Mouse (Mus musculus): Measurements from ENCODE around the gene Cds1. TPM values are rescaled to one million over a fixed set of nuclear protein-coding genes. Genes with fewer than 3 reads are reported as not detected.

Gene Cds1
- total RNA-seq, 2 experiments from 2014 or later, result 1.4 to 1.5 TPM

DNA sequence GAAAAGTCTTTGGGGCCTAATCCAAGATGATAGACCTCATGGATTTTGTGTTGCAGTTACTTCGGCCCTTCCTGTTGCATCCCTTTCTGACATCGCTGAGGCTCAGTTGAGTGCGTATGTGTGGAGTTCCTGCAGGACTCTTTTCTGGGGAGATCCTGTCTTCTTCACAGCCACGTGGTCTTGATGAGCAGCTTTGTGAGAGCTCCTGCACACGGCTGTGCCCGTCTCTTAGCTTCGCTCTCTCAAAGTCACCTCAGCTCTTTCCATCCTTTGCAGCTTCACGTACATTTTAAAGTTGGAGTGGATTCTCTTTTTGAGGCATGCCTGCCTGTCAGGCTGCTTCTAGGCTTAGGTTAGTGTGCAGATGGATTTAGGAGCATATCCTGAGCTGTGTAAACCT, 11.6 kb downstream of the Cds1 start:
- no peak for DNase-seq

DNA sequence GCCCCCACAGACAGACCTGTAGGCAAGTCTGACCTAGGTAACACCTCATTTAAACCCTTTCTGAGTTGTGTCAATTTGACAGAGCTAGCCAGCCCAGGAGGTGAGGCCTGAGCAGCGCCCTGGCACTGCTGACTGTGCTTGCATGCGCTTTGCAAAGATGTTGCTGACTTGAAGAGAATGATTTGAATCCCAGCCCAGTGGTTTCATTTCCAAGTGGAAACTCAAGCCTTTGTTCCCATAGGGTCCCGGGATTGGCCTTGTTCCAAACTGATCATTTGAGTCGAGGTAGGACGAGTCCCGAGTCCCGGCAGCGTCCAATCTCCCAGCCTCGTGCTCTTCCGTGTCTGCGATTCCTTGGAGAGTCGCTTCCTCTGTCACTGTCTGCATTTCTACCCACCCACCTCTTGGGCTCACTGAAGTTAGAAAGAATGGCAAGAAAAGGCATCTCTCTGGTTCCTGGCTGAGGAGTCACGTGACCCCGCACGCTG, 14.5 kb downstream of the Cds1 start:
- no peak for DNase-seq

DNA sequence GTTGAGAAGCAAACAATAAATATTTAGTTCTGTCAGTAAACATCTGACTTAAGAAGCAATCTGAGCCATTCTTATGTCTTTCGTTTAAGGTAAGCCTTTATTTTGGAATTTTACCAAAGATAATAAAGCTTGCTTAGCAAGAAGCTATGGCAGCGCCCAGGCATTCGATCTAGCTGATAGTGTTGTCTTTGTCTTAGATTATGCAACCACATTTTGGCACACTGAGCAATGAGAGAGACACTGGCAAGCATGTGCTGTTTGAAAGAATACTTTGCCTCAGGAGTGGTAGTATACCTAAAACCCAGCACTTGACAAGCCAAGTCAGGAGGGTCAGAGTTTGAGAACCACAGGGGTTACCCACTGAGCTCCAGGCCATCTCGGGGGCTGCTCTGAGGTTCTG, 16.0 kb downstream of the Cds1 start:
- DNase-seq, result no peak

DNA sequence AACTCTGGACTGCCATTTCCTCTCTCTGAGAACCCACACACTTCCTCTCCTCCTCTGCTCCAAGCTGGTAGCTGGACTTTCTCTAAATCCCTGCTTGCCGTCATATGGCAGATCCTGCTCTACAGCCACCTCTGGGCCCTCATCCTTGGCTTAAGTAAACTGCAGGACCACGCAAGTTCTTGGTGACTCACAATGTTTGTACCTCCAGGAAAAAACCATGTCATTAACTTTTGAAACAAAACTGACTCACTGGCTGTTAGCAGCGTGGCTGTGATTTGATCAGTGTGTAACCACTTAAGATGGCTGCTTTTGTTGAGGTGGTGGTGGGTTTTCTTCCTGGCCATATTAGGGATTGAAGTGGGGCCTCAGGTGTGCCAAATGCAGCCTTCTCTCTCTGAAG, 19.4 kb downstream of the Cds1 start:
- DNase-seq, result no peak

DNA sequence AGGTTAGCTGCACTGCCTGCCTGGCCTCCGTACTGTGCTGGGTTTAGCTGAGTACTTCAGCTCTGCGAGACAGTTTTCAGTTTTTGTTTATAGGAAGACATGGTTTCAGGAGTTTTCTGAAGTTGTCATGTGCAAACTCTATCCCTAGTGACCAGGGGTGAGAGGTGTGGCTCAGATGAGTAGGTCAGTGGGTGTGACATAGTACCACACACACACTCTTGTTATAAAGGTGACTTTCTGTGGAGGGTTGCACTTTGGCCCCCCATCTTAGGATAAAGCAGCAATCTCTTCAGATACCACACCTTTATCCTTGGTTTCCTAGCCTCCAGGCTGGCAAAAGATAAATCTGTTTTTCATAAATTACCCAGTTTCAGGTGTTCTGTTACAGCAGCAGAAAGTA, 19.9 kb downstream of the Cds1 start:
- DNase-seq, result no peak

DNA sequence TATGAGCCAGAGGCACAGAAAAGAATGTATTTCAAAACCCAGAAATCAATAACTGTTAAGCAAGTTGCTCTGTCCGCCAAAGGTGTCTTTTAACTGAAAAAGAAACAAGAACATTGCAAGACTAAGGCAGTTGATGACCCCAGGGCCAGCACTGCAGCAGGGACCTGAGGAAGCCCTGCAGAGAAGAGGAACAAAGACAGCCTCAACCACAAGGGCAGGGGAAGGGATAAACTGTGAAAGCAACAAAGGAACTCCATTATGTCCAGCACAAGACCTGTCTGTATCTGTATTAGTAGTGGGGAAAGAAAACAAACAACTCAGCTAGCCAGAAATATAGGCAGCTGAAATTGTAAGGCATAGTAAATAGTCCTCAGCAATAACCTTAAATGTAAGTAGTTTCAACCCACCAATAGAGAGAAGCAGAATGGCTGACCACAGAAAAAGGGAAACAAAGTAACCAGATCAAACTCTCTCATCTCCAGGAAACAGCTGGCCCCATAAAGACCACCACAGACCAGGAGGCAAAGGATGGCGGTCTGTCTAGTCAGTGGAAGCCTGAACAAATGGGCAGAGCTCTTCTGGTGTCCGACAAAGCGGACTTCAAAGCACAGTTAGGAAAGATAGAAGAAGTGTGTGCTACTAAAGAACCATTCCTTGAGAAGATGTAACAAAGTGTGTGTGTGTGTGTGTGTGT, 21.1 kb downstream of the Cds1 start:
- DNase-seq, result no peak

DNA sequence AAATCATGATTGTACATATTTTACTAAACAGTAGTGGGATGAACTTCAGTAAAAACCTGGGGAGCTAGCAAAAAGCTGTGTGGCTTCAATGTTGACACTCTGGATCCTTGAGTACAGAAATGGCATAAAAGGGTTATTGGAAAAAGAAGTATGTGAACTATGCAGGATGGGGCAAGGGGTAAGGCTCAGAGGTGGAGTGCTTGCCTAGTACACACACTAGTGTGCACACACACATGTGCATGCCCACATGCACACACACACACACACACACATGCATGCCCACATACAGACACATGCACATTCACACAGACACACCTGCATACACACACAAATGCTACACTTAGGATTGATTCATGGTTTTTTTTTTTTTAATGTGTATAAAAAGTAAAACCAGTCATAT, 24.8 kb downstream of the Cds1 start:
- DNase-seq, result no peak

DNA sequence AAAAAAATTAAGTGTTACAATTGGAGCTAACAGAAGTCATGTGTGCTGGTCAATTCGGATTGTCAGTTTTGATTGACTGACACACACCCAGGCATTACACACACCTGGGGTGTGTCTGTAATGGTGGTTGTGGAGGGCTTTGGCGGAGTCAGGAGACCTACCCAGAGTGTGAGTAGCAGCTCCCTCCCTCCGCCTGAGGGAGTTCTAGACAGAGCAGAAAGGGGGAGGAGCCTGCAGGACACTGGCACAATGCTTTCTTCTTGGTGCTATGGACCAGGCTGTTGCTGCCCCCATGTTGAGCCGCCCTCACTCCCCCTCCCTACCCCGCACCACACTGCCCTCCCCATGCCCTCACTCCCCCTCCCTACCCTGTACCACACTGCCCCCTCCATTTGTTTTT, 25.6 kb downstream of the Cds1 start:
- DNase-seq, result no peak

DNA sequence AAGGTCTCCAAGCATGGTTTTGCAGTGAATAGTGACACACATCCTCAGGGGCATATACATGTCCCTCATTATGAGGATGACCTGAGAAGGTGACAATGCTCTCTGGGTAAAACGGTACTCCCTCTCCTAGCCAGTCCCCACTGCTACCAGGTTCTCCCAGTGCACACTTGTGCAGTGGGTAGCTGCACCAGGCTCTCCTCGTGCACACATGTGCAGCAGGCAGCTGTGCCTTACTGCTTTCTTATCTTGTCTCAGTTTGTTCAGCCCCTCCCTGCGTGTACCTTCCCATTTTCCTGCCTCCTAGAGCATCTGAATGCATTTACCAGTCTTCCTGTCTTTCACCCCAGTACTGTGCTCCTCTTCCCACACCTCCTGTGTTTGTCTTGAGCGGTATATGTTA, 27.7 kb downstream of the Cds1 start:
- DNase-seq, result no peak

DNA sequence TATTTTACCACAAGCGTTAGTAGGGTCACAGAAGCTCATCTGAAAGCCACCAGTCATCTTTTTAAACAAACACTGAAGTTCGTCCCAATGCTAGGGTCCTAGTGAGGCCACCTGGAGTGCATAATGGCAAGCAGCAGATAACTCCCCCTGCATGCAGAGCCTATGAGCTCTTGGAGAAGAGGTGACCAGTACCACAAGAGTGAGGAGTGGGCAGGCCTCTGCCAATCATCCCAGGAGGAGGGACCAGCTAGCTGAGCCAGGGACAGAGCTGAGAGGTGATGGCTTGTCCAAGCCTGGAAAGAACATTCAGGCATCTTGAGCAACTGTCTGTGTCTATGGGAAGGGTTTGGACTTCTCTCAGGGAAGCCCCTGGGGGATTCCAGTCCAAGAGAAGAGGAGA, 37.0 kb downstream of the Cds1 start:
- no peak for DNase-seq

DNA sequence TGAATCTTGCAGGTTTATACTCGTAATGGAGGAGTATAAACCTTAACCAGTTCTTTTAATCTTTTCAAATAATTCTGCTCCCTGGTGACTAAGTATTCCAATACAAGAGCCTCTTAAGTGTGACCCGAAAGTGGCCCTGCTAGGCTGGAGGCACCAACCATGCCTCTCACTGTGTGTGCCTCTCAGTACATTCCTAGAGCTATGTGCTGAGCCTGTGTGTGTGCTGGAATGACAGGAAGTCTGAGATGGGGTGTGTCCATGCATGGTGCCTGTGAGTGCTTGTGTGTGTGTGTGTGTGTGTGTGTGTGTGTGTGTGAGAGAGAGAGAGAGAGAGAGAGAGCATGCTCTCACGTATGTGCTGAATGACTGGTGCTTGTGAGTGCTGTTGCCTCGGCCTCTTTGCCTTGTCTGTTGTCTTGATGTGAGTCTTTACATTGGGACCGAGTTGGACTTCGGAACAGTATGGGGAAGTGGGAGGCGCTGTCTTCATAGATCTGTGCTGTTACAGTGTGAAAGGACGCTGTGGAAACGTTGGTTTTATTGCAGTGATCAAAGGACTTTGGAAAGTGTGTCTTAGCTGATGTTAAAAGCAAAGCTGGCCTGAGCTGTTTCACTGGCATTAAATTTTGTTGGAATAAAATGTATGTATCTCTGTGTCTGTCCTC, 37.6 kb downstream of the Cds1 start:
- no peak for DNase-seq

DNA sequence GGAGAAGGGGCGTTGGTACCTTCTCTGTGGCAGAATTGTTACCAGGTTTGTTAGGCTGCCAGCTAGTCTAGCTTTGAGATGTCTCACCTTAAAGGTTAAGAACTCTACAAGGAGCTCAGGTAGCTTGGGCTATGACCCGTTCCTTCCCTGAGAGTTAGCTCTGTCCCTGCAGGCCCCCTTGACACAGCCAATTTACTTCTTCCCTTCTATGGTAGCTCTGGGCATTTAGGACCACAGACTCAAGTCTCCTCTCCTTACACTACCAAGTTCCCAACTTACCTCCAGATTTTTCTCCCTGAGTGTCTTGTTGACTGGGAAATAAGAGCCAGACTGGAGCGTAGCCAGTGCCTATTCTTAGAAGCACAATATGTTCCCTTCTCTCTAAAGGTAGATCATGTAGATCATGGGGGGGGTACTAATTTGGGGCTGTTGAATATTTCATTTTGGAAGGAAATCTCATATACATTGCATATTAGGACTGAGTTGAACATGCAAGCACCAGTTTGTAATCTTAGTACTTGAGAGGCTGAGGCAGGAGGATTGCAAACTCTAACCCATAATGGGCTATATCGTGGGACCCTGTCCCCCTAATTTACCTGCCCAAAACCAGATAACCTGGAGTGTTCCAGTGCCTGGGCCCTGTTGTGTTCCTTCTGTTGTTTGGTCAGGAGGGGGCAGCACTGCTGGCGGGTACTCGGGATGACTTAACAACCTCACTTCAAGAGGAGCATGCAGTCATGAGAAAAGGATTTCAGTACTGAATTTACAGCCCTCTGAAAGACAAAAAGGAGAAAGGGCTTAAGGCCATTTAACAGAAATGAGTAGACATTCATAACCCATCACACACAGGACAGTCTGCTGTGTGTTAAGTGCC, 46.6 kb downstream of the Cds1 start:
- no peak for DNase-seq

DNA sequence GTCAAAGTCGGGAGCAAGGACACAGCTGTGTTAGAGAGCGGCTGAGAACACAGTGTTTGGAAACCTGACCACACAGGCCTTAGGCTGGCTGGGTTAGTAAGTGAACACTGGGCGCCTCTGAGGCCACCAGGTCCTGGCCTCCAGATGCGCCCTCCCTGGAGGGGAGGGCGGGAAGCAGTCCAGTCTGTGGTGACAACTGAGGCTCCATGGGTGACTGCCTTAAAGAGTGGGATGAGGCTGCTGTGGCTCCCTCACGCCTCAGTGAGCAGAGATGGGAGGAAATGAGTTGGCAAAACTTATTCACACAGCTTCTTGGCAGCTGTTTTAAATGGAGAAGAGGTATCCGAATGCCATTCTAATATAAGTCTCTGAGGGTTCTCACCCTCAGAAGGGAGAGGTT, 51.9 kb downstream of the Cds1 start:
- no peak for DNase-seq

DNA sequence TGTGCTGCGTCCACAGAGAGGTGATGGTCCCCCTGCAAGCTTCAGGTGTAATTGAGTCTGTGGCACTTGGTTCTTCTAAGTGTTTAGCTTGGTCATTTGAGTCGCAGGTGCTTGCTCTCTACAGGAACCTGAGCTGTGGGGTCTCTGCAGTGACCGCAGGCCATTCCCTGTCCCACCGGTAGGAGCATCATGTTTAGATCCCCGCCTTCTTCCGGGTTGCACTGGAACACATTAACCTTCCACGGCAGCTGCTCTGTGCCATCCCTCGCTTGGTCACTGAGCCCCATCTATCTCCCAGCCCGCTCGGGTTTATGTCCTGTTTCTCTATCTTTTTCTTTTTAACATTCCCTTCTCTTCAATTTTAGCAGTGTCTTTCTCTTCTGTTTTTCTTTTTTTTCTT, 54.3 kb downstream of the Cds1 start:
- DNase-seq, result no peak

DNA sequence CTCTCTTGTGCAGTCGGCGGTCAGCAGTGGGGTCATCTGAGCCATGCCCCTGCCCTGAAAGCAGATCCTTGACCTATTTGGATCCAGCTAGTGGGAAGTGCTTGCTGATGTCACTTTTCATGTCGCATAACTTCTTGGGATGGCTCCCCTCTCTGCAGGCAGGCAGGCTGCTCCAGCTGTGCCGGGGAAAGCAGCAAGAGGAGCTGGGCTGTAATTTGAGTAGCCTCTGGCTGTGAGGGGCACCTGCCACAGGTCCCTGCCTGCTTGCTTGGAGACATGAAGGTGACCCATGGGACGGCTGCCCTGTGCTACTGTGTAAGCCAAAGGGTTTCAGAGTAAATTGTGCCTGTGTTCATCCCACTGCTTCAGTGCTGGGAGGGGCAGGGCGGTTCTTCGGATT, 54.9 kb downstream of the Cds1 start:
- DNase-seq, result no peak

DNA sequence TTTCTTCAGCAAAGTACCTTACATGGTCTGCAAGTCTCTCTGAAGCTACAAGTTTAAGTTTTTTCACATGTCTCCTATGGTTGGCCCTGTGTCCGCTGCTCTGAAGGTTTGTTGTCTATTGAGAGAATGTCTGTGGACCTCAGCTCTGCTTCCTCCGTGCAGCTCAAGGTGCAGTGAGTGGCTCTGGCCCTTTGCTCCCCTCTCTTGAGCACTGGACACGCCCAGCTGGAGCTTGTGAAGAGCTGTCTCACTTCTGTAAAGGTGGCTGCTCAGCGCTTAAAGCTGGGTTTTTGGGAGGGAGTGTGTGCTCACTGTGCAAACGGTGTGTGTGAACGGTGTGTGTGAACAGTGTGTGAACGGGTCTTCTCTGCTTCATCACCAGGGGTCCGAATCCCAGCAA, 56.1 kb downstream of the Cds1 start:
- no peak for DNase-seq

DNA sequence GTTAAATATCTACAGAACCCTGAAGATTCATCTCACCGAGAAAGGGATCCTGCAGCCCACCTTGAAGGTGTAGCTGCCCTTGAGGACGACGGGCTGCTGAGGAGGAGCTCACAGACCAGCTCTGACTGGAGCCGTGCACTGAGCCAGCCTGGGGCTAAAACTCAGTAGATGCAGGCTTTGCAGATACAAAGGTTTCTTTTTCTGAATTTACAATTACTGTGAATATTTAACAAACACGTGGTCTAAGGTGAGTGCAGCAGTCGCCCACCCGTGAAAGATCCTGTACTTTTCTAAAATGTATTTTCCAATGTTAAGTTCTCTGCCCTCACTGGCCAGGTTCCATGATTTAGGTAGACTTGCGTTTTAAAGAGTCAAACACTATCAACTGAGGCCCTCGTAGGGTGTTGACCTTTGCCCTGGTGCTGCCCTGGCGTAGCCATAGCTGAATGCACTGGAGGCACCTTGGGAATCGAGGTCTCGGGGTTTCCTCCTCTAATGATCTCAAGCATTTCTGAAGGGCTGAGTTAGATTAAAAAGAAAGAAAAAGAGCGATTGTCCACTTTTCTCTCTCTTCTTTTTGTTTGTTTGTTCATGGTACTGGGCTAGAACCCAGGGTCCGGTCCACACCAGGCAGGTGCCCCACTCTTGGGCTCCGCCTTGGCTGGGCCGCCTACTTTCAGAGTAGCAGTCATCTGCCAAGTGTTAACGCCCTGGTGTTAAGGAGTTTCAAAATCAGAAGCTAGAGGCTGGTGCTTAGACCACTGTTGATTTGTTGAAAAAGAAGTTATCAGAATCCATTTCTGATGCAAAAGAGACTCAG, 56.8 kb downstream of the Cds1 start:
- no peak for DNase-seq

DNA sequence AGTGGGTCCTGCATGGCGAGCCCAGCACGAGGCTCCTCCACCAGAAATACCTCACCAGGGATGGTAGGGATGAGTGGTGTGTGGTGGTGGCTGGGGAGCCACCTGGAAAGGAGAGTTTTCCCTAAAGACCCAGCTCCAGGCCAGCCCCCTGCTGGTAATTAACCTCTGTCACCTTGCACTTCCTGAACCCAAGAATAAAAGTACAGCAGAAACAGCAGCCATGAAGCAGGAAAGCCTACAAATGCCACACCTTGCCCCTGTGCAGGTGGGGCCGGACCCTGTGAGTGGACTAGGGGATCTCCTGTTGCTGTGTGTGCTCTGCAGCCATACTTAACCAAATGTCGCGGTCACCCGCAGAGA, 57.4 kb downstream of the Cds1 start:
- DNase-seq, result no peak

DNA sequence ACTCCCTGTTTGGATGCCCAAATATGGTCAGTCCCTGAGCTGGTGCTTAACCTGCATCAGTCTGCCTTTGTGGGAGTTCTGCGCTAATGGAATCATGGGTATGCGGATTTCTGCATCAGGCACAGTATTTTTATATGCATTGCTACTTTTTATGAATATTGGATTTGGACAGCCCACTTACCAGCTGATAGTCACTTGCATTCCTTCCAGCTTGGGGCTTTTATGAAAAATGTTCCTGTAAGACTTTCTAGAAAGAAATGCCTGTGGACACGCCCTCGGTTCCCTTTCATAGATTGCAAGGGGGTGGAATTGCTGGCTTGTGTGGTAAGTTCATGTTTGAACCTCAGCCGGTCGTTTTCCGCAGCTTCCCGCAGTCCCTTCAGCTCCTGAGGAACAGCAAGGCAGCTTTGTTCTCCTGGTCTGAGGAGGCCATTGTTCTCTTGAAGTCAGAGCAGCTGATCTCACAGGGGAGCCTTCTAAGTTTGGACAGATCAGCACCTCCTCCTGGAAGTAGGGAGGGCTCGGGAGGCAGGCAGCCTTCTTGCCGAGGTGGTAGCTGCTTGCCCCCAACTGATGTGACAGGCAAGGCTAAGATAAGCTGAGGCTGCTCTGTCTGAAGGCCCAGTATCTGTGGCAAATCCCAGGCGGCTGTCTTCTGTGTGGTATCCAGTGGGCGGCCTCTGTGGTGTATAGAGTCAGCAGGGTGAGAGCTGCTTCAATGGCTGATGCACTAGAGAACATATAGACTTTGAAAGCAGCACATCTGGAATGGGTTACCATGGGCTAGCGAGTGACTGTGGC, 60.4 kb downstream of the Cds1 start:
- DNase-seq, result no peak

DNA sequence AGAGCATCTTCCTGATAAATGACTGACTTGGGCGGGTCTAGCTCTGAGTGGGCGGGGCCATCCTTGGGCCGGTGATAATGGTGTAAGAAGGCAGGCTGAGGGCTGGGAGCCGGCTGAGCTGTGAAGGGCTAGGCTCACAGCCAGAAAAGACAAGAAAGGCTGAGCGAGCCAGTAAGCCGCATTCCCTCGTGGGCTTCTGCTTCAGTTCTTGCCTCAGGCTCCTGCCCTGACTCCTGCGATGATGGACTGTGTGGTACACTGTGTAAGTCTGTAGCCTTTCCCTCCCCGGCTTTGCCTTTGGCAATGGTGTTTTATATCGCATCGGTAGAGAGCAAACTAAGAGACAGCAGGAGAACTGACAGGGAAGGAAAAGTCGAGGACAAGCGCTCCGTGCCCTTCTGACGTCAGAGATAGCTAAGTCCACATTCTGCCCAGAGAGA, 61.6 kb downstream of the Cds1 start:
- peak; percentile 31 for DNase-seq

DNA sequence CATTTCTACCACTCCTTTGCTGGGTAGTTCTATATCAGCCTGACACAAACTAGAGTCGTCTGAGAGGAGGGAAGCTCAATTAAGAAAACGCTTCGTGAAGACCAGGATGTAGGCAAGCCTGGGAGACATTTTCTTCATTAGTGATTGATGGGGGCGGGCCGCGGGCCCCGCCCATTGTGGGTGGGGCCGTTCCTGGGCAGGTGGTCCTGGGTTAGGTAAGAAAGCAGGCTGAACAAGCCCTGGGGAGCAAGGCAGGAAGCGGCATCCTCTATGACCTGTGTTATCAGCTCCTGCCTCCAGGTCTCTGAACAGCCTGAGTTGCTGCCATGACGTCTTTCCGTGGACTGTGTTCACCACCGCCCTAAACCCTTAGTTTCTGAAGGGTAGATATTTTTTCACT, 62.5 kb downstream of the Cds1 start:
- DNase-seq, result no peak

DNA sequence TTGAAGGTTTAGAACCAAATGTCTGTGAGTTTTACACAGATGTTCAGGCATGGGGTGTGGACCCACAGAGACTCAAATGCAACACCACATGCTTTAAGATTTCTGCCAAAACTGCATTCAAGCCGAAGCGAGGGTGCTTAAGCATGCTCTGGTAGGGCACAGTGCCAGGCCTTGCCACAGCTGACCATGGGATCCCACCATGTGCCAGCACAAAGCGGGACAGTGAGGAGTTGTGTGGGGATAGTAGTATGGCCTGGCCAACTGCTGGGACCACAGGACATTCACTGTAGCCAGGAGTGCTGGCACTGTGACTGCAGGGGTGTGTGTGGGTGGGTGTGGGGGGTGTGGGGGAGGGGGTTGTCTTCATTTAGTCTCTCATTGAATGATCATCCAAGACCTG, 64.0 kb downstream of the Cds1 start:
- peak; percentile 26 for DNase-seq

All from gastrocnemius, postnatal 10 days (tissue).